Mouse (Mus musculus) 3T3-L1 (cell line): ENCODE results near the gene Slc6a14.

Source experiments
- DNase-seq: peaks from one replicate; pipeline ENCODE4 v3.0.0-alpha.2; 2015; ENCODE audit warnings: low read depth, low spot score

Gene Slc6a14

GRCm38 (mm10) chrX:21714829-21715228, at the start of gene Slc6a14:
TSS of gene Slc6a14 (plus strand) at chrX:21714896.
- no peak for DNase-seq

GRCm38 (mm10) chrX:21670896-21671295, 43.8 kb upstream of the Slc6a14 start:
- peak; percentile 19 for DNase-seq

- no peak for DNase-seq
These were observed 19.5 kb upstream of the Slc6a14 start for GRCm38 (mm10) chrX:21695220-21695619.

- DNase-seq = peak; percentile 20
These were observed 19.0 kb upstream of the Slc6a14 start for GRCm38 (mm10) chrX:21695687-21696086.

- no peak for DNase-seq
These were observed 13.1 kb upstream of the Slc6a14 start for GRCm38 (mm10) chrX:21701646-21702045.

- no peak for DNase-seq
These were observed 10.2 kb upstream of the Slc6a14 start for GRCm38 (mm10) chrX:21704470-21704869.

- no peak for DNase-seq
These were observed 597 bp downstream of the Slc6a14 start for GRCm38 (mm10) chrX:21715293-21715692.

- DNase-seq = no peak
These were observed 2.2 kb downstream of the Slc6a14 start for GRCm38 (mm10) chrX:21716885-21717284.

- DNase-seq = no peak
These were observed 30.3 kb downstream of the Slc6a14 start, which contains the start of gene Gm28269 for GRCm38 (mm10) chrX:21744997-21745396. TSS of gene Gm28269 (minus strand) at chrX:21745097.
